Mouse (Mus musculus): ENCODE measurements around the gene Cnga2. TPM values are rescaled to one million over a fixed set of nuclear protein-coding genes. Genes with fewer than 3 reads are reported as not detected.

The Cnga2 gene
- total RNA-seq, 2 experiments from 2014 or later: not detected

- no peak for DNase-seq
- peak; percentile 41 for TF ChIP-seq CTCF (IDR thresholded peaks at IDR 0.05)
- intact Hi-C loops (cut with DNase I): no loop called here
Measured at GRCm38 (mm10) chrX:71983775-71984174, 7.9 kb upstream of the Cnga2 start.

GRCm38 (mm10) chrX:71995972-71996371 lies 4.3 kb downstream of the Cnga2 start:
- no peak for TF ChIP-seq CTCF (IDR thresholded peaks at IDR 0.05)
- no peak overlapping the region for H3K27ac ChIP-seq
- intact Hi-C loops (cut with DNase I): no loop called here
- H3K4me3 ChIP-seq: no peak overlapping the region
- DNase-seq: no peak

More at GRCm38 (mm10) chrX:71983775-71984174, 7.9 kb upstream of the Cnga2 start:
- Histone ChIP-seq H3K4me3 (no peak overlapping the region), H3K27ac (no peak overlapping the region)

- no peak overlapping the region for H3K4me3 ChIP-seq
- intact Hi-C loops (cut with DNase I): loop anchor here (10.0 kb wide), 1 partner anchor 805 kb away; no protein-coding TSS in a partner anchor
- TF ChIP-seq CTCF (IDR thresholded peaks at IDR 0.05): no peak
- no peak for DNase-seq
- no peak overlapping the region for H3K27ac ChIP-seq
Measured at GRCm38 (mm10) chrX:72009930-72010329, 18.3 kb downstream of the Cnga2 start.

- no peak for TF ChIP-seq CTCF (IDR thresholded peaks at IDR 0.05)
- H3K27ac ChIP-seq: peak overlapping the region; percentile 41
- intact Hi-C loops (cut with DNase I): loop anchor here (10.0 kb wide), 1 partner anchor 803 kb away; no protein-coding TSS in a partner anchor
- H3K4me3 ChIP-seq: peak overlapping the region; percentile 8; the same call in 1 of the 2 replicates
- DNase-seq: peak; percentile 32
Measured at GRCm38 (mm10) chrX:72012236-72012635, 20.6 kb downstream of the Cnga2 start.

GRCm38 (mm10) chrX:72012804-72013203 lies 21.2 kb downstream of the Cnga2 start:
- Histone ChIP-seq H3K27ac (peak overlapping the region; percentile 41), H3K4me3 (no peak overlapping the region; the same call in 1 of the 2 replicates)
- intact Hi-C loops (cut with DNase I): loop anchor here (10.0 kb wide), 1 partner anchor 802 kb away; no protein-coding TSS in a partner anchor
- peak; percentile 37 for DNase-seq
- peak; percentile 59 for TF ChIP-seq CTCF (IDR thresholded peaks at IDR 0.05)

GRCm38 (mm10) chrX:72022241-72022640 lies 30.6 kb downstream of the Cnga2 start:
- Histone ChIP-seq H3K27ac (no peak overlapping the region), H3K4me3 (no peak overlapping the region)
- no peak for TF ChIP-seq CTCF (IDR thresholded peaks at IDR 0.05)
- DNase-seq: no peak
- intact Hi-C loops (cut with DNase I): no loop called here

- Histone ChIP-seq H3K4me3 (no peak overlapping the region), H3K27ac (no peak overlapping the region)
- peak; percentile 44 for TF ChIP-seq CTCF (IDR thresholded peaks at IDR 0.05)
- peak; percentile 40 for DNase-seq
- intact Hi-C loops (cut with DNase I): no loop called here
Measured at GRCm38 (mm10) chrX:72022750-72023398, 31.2 kb downstream of the Cnga2 start.

GRCm38 (mm10) chrX:72023542-72023941 lies 31.9 kb downstream of the Cnga2 start:
- no peak for DNase-seq
- no peak overlapping the region for H3K27ac ChIP-seq
- intact Hi-C loops (cut with DNase I): no loop called here
- H3K4me3 ChIP-seq: no peak overlapping the region
- TF ChIP-seq CTCF (IDR thresholded peaks at IDR 0.05): no peak

- intact Hi-C loops (cut with DNase I): no loop called here
Measured at GRCm38 (mm10) chrX:72044056-72044455, 52.4 kb downstream of the Cnga2 start.

GRCm38 (mm10) chrX:72047918-72048317 lies 56.3 kb downstream of the Cnga2 start:
- no peak for TF ChIP-seq CTCF (IDR thresholded peaks at IDR 0.05)
- DNase-seq: no peak
- no peak overlapping the region for H3K4me3 ChIP-seq
- intact Hi-C loops (cut with DNase I): no loop called here
- no peak overlapping the region for H3K27ac ChIP-seq

More at GRCm38 (mm10) chrX:72044056-72044455, 52.4 kb downstream of the Cnga2 start:
- Histone ChIP-seq H3K27ac (no peak overlapping the region), H3K4me3 (no peak overlapping the region)
- TF ChIP-seq CTCF (IDR thresholded peaks at IDR 0.05): no peak
- peak; percentile 78 for DNase-seq

Other genes with a start within 250 kb of the Cnga2 start
- 10 to 100 TPM; 19.5 to 20.6 TPM for gene Vma21, start 175.9 kb upstream of the Cnga2 start, total RNA-seq (2021)
- under 1 TPM in 1 of 2 experiments, not detected in 1; 0.14 TPM for gene Gm1141, start 70.8 kb upstream of the Cnga2 start, total RNA-seq (2021)
- gene Prrg3, start 29.2 kb upstream of the Cnga2 start, total RNA-seq (2021): 1 to 10 TPM; 2.4 to 3.2 TPM
- not detected for gene Fate1, start 18.9 kb upstream of the Cnga2 start, total RNA-seq (2021)
- gene Magea4, start 230.2 kb downstream of the Cnga2 start, total RNA-seq (2021): not detected

Data from gastrocnemius, adult 2 months (tissue).